In the genomic region with DNA sequence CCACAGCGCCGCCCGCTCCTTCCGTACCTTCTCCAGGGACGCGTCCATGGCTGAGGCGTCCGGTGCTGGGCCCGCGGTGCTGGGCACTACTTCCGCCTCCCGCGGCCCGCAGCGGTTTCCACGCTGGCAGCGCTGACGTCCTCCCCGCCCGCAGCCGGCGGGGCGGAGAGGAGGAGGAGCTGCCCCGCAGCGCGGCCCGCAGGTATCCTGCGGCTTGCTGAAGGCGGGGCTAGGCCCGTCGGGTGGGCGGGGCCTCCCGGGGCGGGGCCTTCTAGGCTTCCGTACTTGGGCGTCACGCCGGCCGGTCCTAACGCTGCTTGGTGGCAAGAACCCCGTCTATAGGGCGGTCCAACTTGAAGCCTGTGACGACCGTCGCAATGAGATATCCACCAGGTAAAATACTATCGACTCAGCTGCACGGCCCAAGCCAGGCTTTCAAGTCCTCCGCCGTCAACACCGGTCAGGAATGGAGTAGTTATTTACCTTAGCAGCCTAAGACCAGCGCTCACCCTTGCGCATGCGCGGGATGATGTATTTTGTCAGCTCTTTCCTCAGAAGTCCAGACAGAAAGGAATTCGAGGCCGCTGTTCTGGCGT, we compare ENCODE assay signal across 8 mouse cellular contexts. TPM values are rescaled to one million over a fixed set of nuclear protein-coding genes. Genes with fewer than 3 reads are reported as not detected.
DNase-seq lines count a peak whose midpoint lies in the region; ATAC-seq lines count a peak whose summit lies in the region.

A gene (minus strand): TSS at position 244 of the 596 bp plus-strand sequence.
A gene (plus strand): TSS at position 274 of the 596 bp plus-strand sequence.

- H3K27ac ChIP-seq in hindbrain, embryonic 12.5 days = peak within 1 kb of the TSS; percentile 89

- H3K4me1 ChIP-seq in hindbrain, embryonic 12.5 days = peaks cover 8% of the 10 kb centered on the region

- DNase-seq in NIH3T3 (ENCODE audit: low read depth) = peak; percentile 98
- peak; percentile 99 for DNase-seq in cerebellum, postnatal 10 days
- DNase-seq in frontal cortex, postnatal 10 days (ENCODE audit: low spot score in 2 of 2) = peak; percentile 93 to 97
- DNase-seq in layer of hippocampus, postnatal 14 days (ENCODE audit: low spot score in 2 of 2) = peak; percentile 97 to 99
- DNase-seq in lung, postnatal 14 days = peak; percentile 98
- DNase-seq in retina, adult 2 months (ENCODE audit: low read depth, low spot score) = peak; percentile 90
- DNase-seq in thymus, postnatal 36 days = peak; percentile 97 to 98

- peak; percentile 98 for ATAC-seq in hindbrain, embryonic 12.5 days (ENCODE audit: low FRiP score)

- peak within 1 kb of the TSS; percentile 61 for H3K4me2 ChIP-seq in hindbrain, embryonic 12.5 days (replicated peaks)

- H3K27me3 ChIP-seq in hindbrain, embryonic 12.5 days = no peaks in the 10 kb centered on the region

- H3K36me3 ChIP-seq in hindbrain, embryonic 12.5 days = no peaks in the 10 kb centered on the region

- H3K4me3 ChIP-seq in hindbrain, embryonic 12.5 days = peak within 1 kb of the TSS; percentile 86

- WGBS in hindbrain, embryonic 12.5 days = under 1% methylated on average over 51 of the region's 57 CpGs

- H3K9me3 ChIP-seq in hindbrain, embryonic 12.5 days (replicated peaks) = no peaks in the 10 kb centered on the region

- H3K9ac ChIP-seq in hindbrain, embryonic 12.5 days = peak within 1 kb of the TSS; percentile 89

RNA-seq across cellular contexts. Expression of the first gene that starts in this region (rescaled TPM):
- 83.0 and 90.7 TPM in 2 replicates for polyA plus RNA-seq in hindbrain, embryonic 12.5 days (2016; fragmentation: Nextera tagmentation; extraction: Ambion mirVana)
- 10 to 100 TPM; 70.4 to 78.1 TPM for total RNA-seq in layer of hippocampus, postnatal 14 days (2021)

RNA-seq across cellular contexts. Expression of the second gene that starts in this region (rescaled TPM):
- polyA plus RNA-seq in hindbrain, embryonic 12.5 days (2016; fragmentation: Nextera tagmentation; extraction: Ambion mirVana) = 5.0 and 6.2 TPM in 2 replicates
- 10 to 100 TPM; 75.7 to 78.4 TPM for total RNA-seq in layer of hippocampus, postnatal 14 days (2021)

Comparison
In these comparisons a context has a peak if more than half of its experiments do, and no peak if none do; other contexts are left out.
1. Peak in every context shown above with its lines: DNase-seq, ATAC-seq, H3K4me3 ChIP-seq and H3K27ac ChIP-seq.